Mouse (Mus musculus) heart, postnatal 4 days (tissue): Measurements from ENCODE around the gene Hdac7. TPM values are rescaled to one million over a fixed set of nuclear protein-coding genes. Genes with fewer than 3 reads are reported as not detected.

ENCODE experiments used
- DNase-seq: peaks from one replicate; pipeline ENCODE4 v3.0.0; 2021
- total RNA-seq, 2 experiments: library from RNA; stranded (reverse); gene quantifications; 2 replicates each; pipeline ENCODE4 v1.2.3; 2021

The Hdac7 gene
- total RNA-seq, 2 experiments from 2014 or later = 51.6 to 52.0 TPM

DNA sequence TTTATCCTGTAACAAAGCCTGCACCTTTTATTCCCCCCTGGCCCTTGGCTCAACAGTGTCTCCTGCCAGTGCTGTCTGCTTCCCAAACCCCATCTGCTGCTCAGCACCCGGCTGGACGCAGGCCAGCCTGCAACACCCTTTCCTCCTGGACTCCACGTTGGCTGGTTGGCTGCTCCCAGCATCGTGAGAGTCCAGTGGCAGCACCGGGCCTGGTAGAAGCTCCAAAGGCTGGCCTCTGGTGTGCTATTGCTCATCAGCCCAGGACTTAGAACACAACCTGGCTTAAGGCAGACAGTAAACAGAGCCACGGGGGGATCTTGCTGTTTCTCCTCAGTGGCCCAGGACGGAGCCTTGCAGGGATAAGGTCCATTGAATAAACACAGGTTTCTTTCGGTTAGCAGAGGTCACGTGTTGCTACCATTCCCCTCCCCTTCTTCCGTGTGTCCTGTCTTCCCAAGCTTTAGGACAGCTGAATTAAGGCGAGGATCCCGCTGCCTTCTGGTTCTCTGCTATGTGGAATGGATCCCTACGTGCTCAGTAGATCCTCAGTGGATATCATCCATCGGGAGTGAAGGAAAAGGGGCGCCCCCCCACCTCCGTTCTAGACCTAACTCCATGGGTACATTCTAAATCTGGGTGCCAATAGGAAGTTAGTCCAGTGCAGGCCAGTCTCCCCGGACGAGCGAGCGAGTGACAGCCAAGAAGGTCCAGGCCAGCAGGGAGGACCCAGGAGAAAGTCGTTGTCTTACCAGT is 30.7 kb downstream of the Hdac7 start:
- peak; percentile 71 for DNase-seq

DNA sequence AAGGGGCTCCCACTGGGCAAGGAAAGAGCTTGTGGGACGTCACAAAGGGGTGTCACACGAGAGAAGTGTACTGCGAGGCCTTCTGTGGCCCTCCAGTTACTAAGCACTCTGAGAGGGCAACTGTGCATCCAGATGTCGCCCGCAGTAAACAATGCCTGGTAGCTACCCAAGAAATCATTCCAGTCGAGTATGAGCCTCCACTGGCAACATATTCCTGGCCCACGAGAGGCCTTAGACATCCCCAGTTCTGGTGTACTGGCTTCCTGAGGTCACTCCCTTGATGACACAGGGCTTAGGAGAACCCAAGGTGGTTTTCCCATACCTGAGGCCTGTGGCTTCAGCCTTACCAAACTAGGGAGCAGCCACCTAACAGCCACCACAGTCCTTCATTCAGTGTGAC is 31.4 kb downstream of the Hdac7 start:
- no peak for DNase-seq

- DNase-seq = peak; percentile 87
Measured at GRCm38 (mm10) chr15:97812126-97812525, 32.2 kb downstream of the Hdac7 start.

GRCm38 (mm10) chr15:97811307-97811706 is 33.0 kb downstream of the Hdac7 start:
- DNase-seq = no peak

DNA sequence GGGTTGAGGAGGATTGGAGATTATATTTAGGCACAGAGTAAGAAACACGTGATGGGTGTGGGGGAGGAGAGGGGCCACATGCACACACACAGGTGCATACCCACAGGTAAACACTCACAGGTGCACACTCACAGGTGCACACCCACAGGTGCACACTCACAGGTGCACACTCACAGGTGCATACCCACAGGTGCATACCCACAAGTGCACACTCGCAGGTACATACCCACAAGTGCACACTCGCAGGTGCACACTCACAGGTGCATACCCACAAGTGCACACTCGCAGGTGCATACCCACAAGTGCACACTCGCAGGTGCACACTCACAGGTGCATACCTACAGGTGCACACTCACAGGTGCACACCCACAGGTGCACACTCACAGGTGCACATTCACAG is 33.9 kb downstream of the Hdac7 start:
- no peak for DNase-seq

GRCm38 (mm10) chr15:97809942-97810341 is 34.4 kb downstream of the Hdac7 start:
- peak; percentile 69 for DNase-seq

DNA sequence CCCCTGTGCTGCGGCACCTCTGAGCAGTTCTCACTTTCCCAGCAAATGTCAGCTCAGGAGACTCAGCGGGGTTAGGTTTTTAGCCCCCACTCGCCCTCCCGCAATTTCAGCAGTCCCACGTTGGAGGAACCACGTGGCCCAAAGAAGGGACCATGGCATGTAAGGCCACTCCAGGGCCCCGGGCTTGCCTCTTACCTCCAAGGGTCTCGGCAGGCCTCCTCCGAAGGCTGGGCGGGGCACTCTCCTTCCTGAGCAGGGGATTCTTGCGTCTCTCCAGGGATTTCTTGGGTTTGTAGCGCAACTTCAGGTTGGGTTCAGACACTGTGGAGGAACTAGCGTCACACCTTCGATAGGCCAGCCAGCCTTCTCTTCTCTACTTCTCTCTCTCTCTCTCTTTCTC is 35.1 kb downstream of the Hdac7 start:
- DNase-seq = no peak

- no peak for DNase-seq
Measured at GRCm38 (mm10) chr15:97808532-97808931, 35.8 kb downstream of the Hdac7 start.

- no peak for DNase-seq
Measured at GRCm38 (mm10) chr15:97807867-97808266, 36.4 kb downstream of the Hdac7 start.

DNA sequence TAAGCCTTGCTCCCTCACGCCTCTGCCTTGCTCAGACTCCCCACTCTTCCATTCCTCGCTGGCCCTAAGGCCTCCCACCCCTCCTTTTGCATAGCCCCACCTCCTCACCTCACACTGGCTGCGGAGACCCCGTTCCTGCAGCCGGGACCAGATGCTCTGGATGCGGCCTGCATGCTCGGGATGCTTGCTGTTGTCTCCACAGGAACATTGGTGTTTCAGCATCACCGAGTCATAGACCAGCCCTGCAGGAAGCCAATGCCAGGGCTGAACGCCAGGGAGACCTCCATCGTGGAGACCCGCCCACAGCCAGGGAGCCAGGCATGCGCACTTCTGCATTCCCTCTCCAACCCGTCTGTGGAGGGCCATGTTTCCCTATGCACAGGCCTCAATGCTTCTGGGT is 41.7 kb downstream of the Hdac7 start:
- no peak for DNase-seq

- DNase-seq = no peak
Measured at GRCm38 (mm10) chr15:97801811-97802210, 42.5 kb downstream of the Hdac7 start.

DNA sequence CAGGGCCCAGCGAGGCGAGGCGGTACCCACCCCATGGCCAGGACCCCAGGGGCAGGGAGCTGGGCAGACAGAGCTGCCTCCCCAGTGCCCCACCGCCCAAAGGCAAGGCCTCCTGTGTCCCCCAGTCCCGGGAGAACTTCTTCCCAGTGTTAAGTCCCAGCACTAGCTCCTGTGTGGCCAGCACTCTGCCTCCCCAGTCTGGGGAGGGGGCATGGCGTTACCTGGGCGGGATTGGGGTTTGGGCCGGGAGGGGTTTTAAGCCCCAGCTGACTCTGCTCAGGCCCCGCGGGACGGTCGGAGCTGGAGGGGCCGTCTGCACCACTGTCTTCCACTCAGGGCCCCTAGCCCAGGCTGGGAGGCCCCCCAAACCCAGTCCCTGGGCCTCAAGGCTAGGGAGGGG is 43.4 kb downstream of the Hdac7 start:
- DNase-seq = no peak

- DNase-seq = no peak
Measured at GRCm38 (mm10) chr15:97799446-97799845, 44.9 kb downstream of the Hdac7 start.

DNA sequence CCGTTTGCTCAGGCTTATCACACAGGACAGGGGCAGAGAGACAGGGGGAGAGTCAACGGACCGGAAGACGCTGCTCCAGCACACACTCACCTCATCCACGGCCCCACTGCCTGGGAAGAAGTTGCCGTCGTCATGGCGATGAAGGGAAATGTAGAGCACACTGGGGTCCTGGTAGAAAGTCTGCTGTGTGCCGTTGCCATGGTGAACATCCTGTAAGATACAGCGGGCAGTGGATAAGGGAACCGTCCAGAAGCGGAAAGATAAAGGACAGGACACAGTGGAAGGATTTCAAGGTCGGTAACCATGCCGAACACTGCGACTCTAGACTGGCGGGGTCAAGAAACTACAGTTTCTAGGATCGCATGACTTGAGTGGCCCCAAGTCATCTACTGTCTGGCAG is 46.2 kb downstream of the Hdac7 start:
- DNase-seq = no peak

DNA sequence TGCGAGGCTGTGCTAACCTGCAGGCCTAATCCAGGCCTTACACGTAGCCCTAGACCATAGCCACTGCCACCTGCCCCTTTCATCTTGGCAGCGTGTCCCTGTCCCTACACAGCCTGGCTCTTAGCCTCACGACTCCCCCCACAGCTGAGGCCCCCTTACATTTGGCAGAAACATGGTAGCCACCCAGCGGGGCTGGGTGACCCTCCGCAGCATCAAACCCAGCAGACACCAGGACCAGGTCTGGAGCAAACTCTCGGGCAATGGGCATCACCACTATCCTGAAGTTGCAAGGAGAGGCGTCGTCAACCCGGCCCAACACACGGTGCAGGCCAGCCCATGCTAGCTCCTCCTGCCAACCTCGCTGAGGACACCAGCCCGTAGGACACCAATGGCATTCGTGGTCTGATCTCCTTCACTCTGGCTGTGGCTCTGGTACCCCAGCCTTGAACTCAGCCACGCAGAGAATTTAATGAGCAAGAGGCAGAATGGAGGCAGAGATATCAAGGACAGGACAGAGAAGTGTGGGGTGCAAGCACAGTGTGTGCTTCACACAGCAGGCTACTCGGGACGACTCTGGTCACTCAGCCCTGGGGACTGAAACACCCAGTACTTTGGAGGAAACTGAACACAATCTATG is 47.5 kb downstream of the Hdac7 start:
- DNase-seq = no peak

DNA sequence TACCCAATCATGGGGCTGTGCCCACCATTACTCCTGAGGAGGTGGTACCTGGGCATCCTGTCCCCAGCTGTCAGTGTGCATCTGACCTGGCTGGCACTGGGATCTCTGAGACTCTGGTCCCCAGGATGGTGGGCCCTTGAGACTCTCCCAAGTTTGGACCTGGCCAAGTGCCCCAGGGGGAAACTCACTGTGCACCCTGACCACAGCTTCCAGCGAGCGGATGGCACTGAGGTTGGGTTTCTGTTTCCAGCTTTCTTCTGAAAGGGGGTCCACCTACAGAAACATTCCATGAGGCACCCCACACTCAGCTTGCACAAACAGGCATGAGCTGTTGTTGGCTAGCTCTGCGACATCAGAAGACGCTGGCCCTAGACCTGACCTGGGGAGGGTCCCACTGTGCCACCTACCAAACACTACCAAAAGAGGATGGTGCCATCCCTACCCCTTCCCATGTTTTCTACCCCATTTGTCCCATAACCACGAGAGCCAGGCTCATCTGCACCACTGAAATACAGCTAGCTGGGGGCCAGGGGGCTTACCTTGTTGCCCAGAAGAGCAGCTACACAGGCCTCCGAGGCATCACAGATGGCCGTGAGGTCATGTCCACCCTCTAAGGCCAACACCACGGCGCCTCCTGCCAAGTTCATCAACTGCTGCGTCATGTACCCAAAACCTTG is 48.6 kb downstream of the Hdac7 start:
- no peak for DNase-seq

DNA sequence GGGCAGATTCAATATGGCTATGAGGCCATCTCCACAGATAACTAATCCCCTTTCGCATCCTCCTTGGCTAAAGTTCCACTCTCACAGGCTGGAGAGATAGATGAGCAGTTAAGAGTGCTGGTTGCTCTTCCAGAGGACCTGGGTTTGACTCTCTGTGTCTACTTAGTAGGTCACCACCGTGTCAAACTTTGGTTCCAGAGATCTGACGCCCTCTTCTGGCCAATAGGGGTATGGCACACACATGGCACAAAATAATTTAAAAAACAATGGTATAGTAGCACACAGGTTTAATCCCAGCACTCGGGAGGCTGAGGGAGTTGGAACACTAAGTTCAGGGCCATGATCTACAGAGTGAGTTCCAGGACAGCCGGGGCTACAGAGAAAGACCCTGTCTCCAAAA is 50.0 kb downstream of the Hdac7 start:
- no peak for DNase-seq

GRCm38 (mm10) chr15:97793386-97794153 is 50.7 kb downstream of the Hdac7 start:
- DNase-seq = no peak

DNA sequence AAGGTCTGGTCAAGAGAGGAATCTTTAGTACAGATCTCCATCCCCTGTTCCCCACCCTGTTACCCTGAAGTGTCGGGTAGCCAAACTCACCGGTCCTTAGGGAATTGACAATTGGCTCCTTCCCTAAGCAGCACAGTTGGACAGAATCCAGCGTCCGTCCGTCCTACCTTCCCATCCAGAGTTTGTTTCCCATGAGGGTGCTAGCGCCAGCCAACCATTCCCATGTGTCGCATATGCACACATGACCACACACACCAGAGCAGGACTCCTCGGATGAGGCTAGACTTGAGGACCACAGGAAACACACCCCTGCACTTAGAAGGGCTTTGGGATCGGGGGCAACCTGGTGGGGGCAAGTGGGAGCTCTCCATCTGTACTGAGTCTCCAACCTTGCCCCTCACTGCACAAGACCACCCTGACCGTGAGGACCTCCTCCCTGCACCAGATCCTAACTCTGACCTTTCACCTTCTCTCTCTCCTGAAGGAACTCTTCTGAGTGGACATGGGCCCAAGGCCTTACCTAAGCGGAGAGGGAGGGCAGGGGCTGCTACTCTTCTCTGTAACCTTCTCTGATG is 53.1 kb downstream of the Hdac7 start:
- DNase-seq = no peak

DNA sequence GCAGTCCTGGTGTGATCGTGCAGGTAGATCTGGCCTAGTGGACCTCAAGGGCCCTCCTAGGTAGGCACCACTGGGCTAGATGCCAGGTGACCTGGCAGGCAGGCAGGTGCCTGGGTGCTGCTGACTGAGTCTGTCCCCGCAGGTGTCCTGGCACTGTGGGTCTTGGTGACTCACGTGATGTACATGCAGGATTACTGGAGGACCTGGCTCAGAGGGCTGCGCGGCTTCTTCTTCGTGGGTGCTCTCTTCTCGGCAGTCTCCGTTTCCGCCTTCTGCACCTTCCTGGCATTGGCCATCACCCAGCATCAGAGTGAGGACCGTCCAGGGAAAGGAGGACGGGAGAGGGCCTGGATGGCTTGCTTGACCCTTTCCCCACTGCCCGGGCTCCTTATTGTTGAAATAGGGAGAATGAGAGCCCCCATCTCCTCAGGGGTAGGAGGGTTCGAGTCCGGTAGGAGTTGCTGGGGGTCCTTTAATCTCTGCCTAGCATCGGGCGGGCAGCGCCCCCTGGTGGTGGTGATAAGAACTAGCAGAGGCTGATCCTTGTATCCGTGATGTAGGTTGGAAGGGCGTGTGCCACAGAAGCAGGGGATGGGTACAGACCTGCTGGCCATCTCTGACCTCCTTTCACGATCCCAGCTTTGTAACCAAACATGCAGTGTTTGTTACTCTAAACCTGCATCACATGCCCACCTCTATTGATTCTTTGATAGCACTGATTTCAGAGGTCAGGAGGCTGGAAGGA is 54.4 kb downstream of the Hdac7 start:
- peak; percentile 67 for DNase-seq

DNA sequence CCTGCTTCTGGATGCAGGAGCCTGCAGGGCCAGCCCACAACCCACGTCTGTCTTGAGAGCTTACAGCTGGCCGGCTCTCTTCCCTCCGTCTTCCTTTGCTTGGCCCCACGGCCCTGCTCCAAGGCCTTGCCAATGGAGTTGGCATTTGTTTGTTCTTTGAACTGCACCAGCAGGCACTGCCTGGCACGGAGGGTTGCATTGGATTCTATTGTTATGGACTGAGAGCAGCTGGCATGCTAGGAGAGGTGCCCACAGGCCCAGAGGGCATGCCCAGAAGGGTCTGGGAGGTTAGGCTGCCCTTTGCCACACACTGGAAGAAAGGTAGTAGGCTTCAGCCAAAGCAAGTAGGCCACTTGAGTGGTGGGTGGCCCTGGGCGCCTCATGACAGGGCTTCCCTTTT is 55.5 kb downstream of the Hdac7 start:
- DNase-seq = no peak
